Mouse (Mus musculus): Measurements from ENCODE around the gene Pofut1. TPM values are rescaled to one million over a fixed set of nuclear protein-coding genes. Genes with fewer than 3 reads are reported as not detected.

Pofut1 gene
- polyA plus RNA-seq, 1 experiment from 2014 or later, result 13.4 TPM

DNA sequence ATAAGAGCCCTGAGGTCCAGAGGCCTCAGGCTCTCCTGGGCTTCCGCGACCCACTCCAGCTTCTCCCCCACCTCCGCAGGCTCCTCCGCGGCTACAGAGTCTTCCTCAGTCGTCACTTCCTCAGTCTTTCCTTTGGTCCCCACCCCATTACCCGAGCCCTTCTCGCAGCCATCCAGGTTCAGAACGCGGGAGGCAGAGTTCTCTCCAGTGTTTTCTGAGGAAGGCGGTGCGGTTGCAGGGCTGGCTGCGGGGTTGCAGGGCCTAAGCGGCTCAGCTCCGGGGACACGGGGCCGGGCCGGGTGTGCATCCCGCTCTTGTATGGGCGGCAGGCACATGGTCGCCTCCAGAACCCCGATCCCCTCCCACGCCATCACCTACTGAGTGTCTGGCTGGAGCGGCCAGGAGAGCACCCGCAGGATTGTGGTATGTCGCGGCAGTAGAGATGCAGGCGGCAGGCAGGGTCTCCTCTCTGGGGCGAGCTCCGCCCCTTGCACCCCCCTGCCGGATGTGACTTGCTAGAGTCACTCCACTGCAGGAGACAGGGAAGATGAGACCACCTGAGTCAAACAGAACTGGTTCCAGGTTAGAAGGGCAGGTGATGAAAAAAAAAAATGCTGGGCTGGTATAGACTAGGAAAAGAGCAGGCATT, 16.3 kb upstream of the Pofut1 start, which contains the start of gene Tspyl3:
TSS of gene Tspyl3 (minus strand) at position 496 of the 649 bp plus-strand sequence.
- Histone ChIP-seq H3K9ac (replicated peaks; ENCODE audit: low read depth, low read length) (peak within 1 kb of the TSS; percentile 76), H3K27me3 (ENCODE audit: control insufficient read depth, insufficient read depth, low read length) (no peaks in the 10 kb centered on the region), H3K4me2 (replicated peaks; ENCODE audit: low read depth, low read length) (peak within 1 kb of the TSS; percentile 68), H3K4me1 (ENCODE audit: control insufficient read depth, insufficient read depth, low read length) (peaks cover 3% of the 10 kb centered on the region; the same call in 1 of the 2 replicates), H3K4me3 (ENCODE audit: low read depth, low read length) (peak within 1 kb of the TSS; percentile 66), H3K27ac (ENCODE audit: low read length) (peak within 1 kb of the TSS; percentile 74; the same call in 1 of the 2 replicates), H3K9me3 (ENCODE audit: control insufficient read depth, low read depth, low read length) (no peaks in the 10 kb centered on the region), H3K36me3 (ENCODE audit: control insufficient read depth, insufficient read depth, low read length) (peaks cover 16% of the 10 kb centered on the region)
- peak; percentile 50; the same call in 1 of the 2 replicates for ATAC-seq (ENCODE audit: insufficient number of reproducible peaks, insufficient read depth, low FRiP score, low read depth)
- WGBS, result under 1% methylated on average over 31 of the region's 31 CpGs

DNA sequence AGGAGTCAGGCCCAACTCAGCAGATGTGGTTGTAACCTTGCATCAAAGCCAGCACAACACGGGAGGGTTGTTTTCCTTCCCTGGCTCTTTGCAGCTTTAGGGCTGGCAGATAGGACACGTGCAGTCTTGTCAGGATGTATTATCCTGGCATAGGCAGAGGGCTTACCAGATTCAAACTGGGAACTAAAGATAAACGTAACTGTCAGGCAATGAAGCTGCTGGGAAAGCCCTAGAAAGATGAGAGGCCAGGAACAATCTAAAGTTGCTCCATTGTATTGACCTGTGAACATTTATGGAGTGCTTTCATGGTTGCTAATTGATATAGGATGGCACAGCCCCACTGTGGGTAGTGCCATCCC, 15.8 kb upstream of the Pofut1 start:
- Histone ChIP-seq H3K4me2 (replicated peaks; ENCODE audit: low read depth, low read length) (peak overlapping the region; percentile 68), H3K4me1 (ENCODE audit: control insufficient read depth, insufficient read depth, low read length) (peaks cover 3% of the 10 kb centered on the region; the same call in 1 of the 2 replicates), H3K9me3 (ENCODE audit: control insufficient read depth, low read depth, low read length) (no peaks in the 10 kb centered on the region), H3K27me3 (ENCODE audit: control insufficient read depth, insufficient read depth, low read length) (no peaks in the 10 kb centered on the region), H3K4me3 (ENCODE audit: low read depth, low read length) (peak overlapping the region; percentile 66), H3K36me3 (ENCODE audit: control insufficient read depth, insufficient read depth, low read length) (peaks cover 21% of the 10 kb centered on the region), H3K27ac (ENCODE audit: low read length) (peak overlapping the region; percentile 74; the same call in 1 of the 2 replicates), H3K9ac (replicated peaks; ENCODE audit: low read depth, low read length) (peak overlapping the region; percentile 76)
- 9% methylated on average over 3 of the region's 3 CpGs for WGBS
- ATAC-seq (ENCODE audit: insufficient number of reproducible peaks, insufficient read depth, low FRiP score, low read depth), result no peak

DNA sequence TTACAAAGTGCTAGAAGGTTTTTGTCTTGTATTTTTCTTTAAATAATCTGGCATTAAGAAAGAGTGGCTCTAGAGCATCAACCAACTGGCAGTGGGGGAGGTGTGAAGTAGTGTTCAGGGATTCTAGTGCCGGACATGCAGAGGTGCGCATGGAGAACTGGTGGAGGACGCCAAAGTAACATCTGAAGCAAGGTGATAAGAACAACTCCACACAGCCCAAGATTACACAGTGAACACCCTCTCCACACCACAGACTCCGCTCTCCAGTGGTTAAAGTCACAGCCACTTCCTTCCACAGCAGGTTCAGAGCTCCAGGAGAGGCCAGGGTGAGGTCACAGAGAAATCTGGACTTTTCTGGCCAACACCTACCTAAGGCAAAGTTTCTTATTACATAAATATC, 13.4 kb upstream of the Pofut1 start:
- Histone ChIP-seq H3K27me3 (ENCODE audit: control insufficient read depth, insufficient read depth, low read length) (no peaks in the 10 kb centered on the region), H3K4me1 (ENCODE audit: control insufficient read depth, insufficient read depth, low read length) (peaks cover 3% of the 10 kb centered on the region; the same call in 1 of the 2 replicates), H3K4me3 (ENCODE audit: low read depth, low read length) (no peak overlapping the region), H3K9me3 (ENCODE audit: control insufficient read depth, low read depth, low read length) (no peaks in the 10 kb centered on the region), H3K9ac (replicated peaks; ENCODE audit: low read depth, low read length) (no peak overlapping the region), H3K27ac (ENCODE audit: low read length) (no peak overlapping the region), H3K4me2 (replicated peaks; ENCODE audit: low read depth, low read length) (no peak overlapping the region), H3K36me3 (ENCODE audit: control insufficient read depth, insufficient read depth, low read length) (peaks cover 41% of the 10 kb centered on the region)
- no peak for ATAC-seq (ENCODE audit: insufficient number of reproducible peaks, insufficient read depth, low FRiP score, low read depth)
- WGBS, result 92% methylated on average over 4 of the region's 4 CpGs

DNA sequence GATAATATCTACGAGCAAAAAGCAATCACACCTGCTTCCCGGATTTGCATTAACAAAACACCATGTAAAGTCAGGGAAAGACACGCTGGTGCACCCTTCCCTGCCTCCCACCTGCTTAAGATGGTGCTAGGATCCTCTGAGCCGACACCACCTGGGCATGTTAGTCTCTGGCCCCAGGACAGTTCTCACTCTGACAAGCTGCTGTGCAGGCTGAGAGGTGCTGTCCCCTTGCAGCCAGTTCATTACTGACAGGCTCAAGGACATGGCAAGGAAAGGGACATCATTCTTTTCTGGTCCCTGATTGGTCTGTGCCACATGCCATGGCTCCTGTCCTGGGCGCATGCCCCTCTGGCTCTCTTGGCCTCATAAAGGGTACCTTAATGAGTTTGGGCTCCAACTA, 12.8 kb upstream of the Pofut1 start:
- ATAC-seq (ENCODE audit: insufficient number of reproducible peaks, insufficient read depth, low FRiP score, low read depth), result no peak
- H3K36me3 ChIP-seq (ENCODE audit: control insufficient read depth, insufficient read depth, low read length), result peaks cover 45% of the 10 kb centered on the region

DNA sequence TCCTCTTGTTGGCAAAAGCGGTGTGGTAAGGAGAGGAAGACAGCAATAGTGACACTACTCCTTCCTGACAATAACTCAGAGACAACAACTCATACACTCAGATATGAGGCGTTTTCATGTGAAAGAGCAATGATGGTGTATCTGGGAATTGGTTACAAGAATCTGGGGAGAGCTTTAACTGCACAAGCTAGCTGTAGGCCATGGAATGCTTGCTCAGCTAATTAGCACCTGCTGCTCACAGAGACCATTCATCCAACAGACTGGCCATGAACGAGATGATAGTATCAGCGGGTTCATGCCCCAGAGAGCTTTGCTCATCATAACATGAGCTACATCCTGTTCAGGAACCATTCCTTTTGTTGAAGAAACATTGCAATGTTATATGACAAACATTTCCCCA, 4.1 kb upstream of the Pofut1 start:
- no peak for ATAC-seq (ENCODE audit: insufficient number of reproducible peaks, insufficient read depth, low FRiP score, low read depth)
- peak overlapping the region; percentile 1; the same call in 1 of the 2 replicates for H3K4me2 ChIP-seq (replicated peaks; ENCODE audit: low read depth, low read length)
- no peak overlapping the region for H3K9ac ChIP-seq (replicated peaks; ENCODE audit: low read depth, low read length)

More for the DNA sequence above, 12.8 kb upstream of the Pofut1 start:
- no peaks in the 10 kb centered on the region for H3K9me3 ChIP-seq (ENCODE audit: control insufficient read depth, low read depth, low read length)
- no peak overlapping the region for H3K9ac ChIP-seq (replicated peaks; ENCODE audit: low read depth, low read length)
- H3K4me2 ChIP-seq (replicated peaks; ENCODE audit: low read depth, low read length), result no peak overlapping the region
- H3K4me3 ChIP-seq (ENCODE audit: low read depth, low read length), result no peak overlapping the region
- WGBS, result 84% methylated on average over 5 of the region's 5 CpGs
- no peak overlapping the region for H3K27ac ChIP-seq (ENCODE audit: low read length)
- H3K27me3 ChIP-seq (ENCODE audit: control insufficient read depth, insufficient read depth, low read length), result no peaks in the 10 kb centered on the region
- peaks cover 3% of the 10 kb centered on the region; the same call in 1 of the 2 replicates for H3K4me1 ChIP-seq (ENCODE audit: control insufficient read depth, insufficient read depth, low read length)

DNA sequence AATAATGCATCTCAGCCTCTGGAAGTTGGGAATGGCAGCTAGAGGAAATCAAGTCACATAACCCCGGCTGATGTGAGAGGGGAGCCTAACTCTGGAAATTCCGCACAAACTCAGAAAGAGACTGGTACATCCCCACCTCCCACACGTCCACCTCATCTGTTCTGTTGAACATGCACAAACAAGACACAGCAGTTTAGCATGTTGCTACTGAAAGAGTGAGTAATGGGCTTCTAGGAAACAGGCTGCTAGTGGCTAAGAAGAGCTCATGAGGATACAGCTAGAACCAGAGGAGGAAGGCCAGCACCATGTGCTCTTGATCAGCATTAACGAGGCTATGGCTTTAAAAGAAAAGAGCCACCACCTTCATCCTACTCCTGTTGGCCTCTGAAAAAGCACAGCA, 3.4 kb upstream of the Pofut1 start:
- Histone ChIP-seq H3K27me3 (ENCODE audit: control insufficient read depth, insufficient read depth, low read length) (no peaks in the 10 kb centered on the region), H3K27ac (ENCODE audit: low read length) (peak overlapping the region; percentile 62), H3K9ac (replicated peaks; ENCODE audit: low read depth, low read length) (no peak overlapping the region), H3K4me2 (replicated peaks; ENCODE audit: low read depth, low read length) (peak overlapping the region; percentile 1; the same call in 1 of the 2 replicates), H3K4me3 (ENCODE audit: low read depth, low read length) (no peak overlapping the region), H3K4me1 (ENCODE audit: control insufficient read depth, insufficient read depth, low read length) (peaks cover 25% of the 10 kb centered on the region), H3K9me3 (ENCODE audit: control insufficient read depth, low read depth, low read length) (no peaks in the 10 kb centered on the region), H3K36me3 (ENCODE audit: control insufficient read depth, insufficient read depth, low read length) (peaks cover 31% of the 10 kb centered on the region)
- ATAC-seq (ENCODE audit: insufficient number of reproducible peaks, insufficient read depth, low FRiP score, low read depth), result no peak
- 61% methylated on average over 4 of the region's 4 CpGs for WGBS

More for the DNA sequence above, 4.1 kb upstream of the Pofut1 start:
- Histone ChIP-seq H3K9me3 (ENCODE audit: control insufficient read depth, low read depth, low read length) (no peaks in the 10 kb centered on the region), H3K36me3 (ENCODE audit: control insufficient read depth, insufficient read depth, low read length) (peaks cover 35% of the 10 kb centered on the region), H3K4me1 (ENCODE audit: control insufficient read depth, insufficient read depth, low read length) (peaks cover 22% of the 10 kb centered on the region), H3K27ac (ENCODE audit: low read length) (peak overlapping the region; percentile 62; the same call in 1 of the 2 replicates), H3K4me3 (ENCODE audit: low read depth, low read length) (no peak overlapping the region), H3K27me3 (ENCODE audit: control insufficient read depth, insufficient read depth, low read length) (no peaks in the 10 kb centered on the region)
- 63% methylated on average over 4 of the region's 4 CpGs for WGBS

DNA sequence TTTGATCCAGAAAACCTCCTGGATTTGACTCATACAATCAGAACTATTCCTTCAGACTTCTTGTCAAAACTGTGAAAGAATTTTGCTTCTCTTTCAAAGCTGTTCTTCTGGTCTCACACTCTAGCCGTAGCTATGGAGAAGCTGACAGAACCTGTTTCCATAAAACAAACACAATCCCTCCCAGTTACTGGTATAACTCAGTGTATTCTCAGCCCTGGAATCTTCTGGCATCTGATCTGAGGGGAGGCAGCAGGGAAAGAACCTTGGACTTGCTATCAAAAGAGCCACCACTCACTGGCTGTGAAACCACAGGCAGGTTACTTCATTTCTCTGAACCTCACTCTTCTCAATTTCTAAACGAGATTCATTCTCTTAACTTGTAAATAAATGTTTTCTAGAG, 2.9 kb upstream of the Pofut1 start:
- H3K27me3 ChIP-seq (ENCODE audit: control insufficient read depth, insufficient read depth, low read length), result no peaks in the 10 kb centered on the region
- H3K27ac ChIP-seq (ENCODE audit: low read length), result peak overlapping the region; percentile 95
- ATAC-seq (ENCODE audit: insufficient number of reproducible peaks, insufficient read depth, low FRiP score, low read depth), result no peak
- 52% methylated on average over 2 of the region's 2 CpGs for WGBS
- no peaks in the 10 kb centered on the region for H3K9me3 ChIP-seq (ENCODE audit: control insufficient read depth, low read depth, low read length)
- H3K4me3 ChIP-seq (ENCODE audit: low read depth, low read length), result no peak overlapping the region
- H3K4me2 ChIP-seq (replicated peaks; ENCODE audit: low read depth, low read length), result peak overlapping the region; percentile 81
- H3K36me3 ChIP-seq (ENCODE audit: control insufficient read depth, insufficient read depth, low read length), result peaks cover 28% of the 10 kb centered on the region
- 0 out of 2 replicates have a peak overlapping the region, but pooled peaks have one; percentile 1 for H3K9ac ChIP-seq (replicated peaks; ENCODE audit: low read depth, low read length)
- peaks cover 25% of the 10 kb centered on the region for H3K4me1 ChIP-seq (ENCODE audit: control insufficient read depth, insufficient read depth, low read length)

DNA sequence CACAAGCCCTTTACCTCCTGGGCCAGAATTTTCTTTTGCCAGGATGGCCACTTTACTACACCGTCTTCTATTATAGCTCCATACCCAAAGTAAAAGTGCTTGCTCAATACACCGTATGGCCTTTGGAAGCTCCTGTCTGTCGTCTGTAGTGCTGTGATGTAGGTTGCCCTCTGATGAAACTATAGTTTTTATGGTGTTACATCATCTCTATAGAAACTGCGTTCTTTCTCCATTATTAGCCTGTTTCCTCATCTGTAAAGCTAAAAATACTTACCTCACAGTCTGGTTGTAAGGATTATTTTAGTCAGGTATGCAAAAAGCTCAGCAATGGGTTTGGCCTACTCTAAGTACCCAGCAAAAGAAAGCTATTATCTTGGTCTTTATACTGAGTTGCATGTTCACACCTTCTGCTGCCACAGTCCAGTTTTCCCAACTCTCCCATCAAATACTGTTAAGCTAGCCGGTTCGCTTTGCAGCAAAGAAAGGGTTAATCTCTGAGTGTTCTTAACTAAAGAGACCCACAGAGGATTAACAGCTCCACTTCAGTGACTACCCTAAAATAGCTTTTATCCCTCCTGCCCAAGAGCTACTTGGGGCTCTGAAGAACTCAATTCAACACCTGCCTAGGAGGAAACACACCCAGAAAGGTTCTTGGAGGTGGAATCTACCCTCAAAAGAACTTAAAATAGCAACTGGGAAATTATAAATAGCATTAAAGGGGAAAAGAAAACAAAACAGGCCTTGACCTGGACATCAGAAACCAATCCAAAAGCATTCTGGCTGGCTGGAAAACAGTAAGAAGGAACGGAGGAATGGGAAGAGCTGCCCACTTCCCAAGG, 2.1 kb upstream of the Pofut1 start:
- H3K4me3 ChIP-seq (ENCODE audit: low read depth, low read length), result peak overlapping the region; percentile 94
- H3K9ac ChIP-seq (replicated peaks; ENCODE audit: low read depth, low read length), result peak overlapping the region; percentile 98; the same call in 1 of the 2 replicates
- H3K27ac ChIP-seq (ENCODE audit: low read length), result peak overlapping the region; percentile 95
- H3K4me1 ChIP-seq (ENCODE audit: control insufficient read depth, insufficient read depth, low read length), result peaks cover 25% of the 10 kb centered on the region
- no peak for ATAC-seq (ENCODE audit: insufficient number of reproducible peaks, insufficient read depth, low FRiP score, low read depth)
- H3K9me3 ChIP-seq (ENCODE audit: control insufficient read depth, low read depth, low read length), result no peaks in the 10 kb centered on the region
- H3K4me2 ChIP-seq (replicated peaks; ENCODE audit: low read depth, low read length), result peak overlapping the region; percentile 81
- WGBS, result 54% methylated on average over 7 of the region's 7 CpGs
- peaks cover 21% of the 10 kb centered on the region for H3K36me3 ChIP-seq (ENCODE audit: control insufficient read depth, insufficient read depth, low read length)
- no peaks in the 10 kb centered on the region for H3K27me3 ChIP-seq (ENCODE audit: control insufficient read depth, insufficient read depth, low read length)

Measured in stomach, embryonic 14.5 days (tissue).